ENCODE assay signal across 8 mouse cellular contexts in genomic region chr7:116132078-116132477, GRCm38 (mm10). TPM values are rescaled to one million over a fixed set of nuclear protein-coding genes. Genes with fewer than 3 reads are reported as not detected.
DNase-seq lines count a peak whose midpoint lies in the region; ATAC-seq lines count a peak whose summit lies in the region.

No protein-coding gene starts in this region.

- no peak overlapping the region for H3K4me2 ChIP-seq in hindbrain, embryonic 15.5 days

- peak overlapping the region; percentile 61; the same call in 1 of the 2 replicates for H3K27ac ChIP-seq in hindbrain, embryonic 15.5 days (replicated peaks)

- DNase-seq in cerebellum, postnatal 14 days: peak; percentile 93 to 96
- peak; percentile 81 for DNase-seq in gastrocnemius, adult 18-20 months (ENCODE audit: low spot score)
- peak; percentile 68 for DNase-seq in left cerebral cortex, adult 11 months (ENCODE audit: low spot score)
- peak; percentile 72 for DNase-seq in right cerebral cortex, postnatal 25 days

- WGBS in hindbrain, embryonic 15.5 days: 2% methylated on average over 5 of the region's 5 CpGs

- H3K4me3 ChIP-seq in hindbrain, embryonic 15.5 days: no peak overlapping the region

- H3K36me3 ChIP-seq in hindbrain, embryonic 15.5 days: no peaks in the 10 kb centered on the region

- peak; percentile 52 for ATAC-seq in activated CD4-positive, CD25-positive, alpha-beta regulatory T cell, adult 4 months
- 0 out of 2 replicates have a peak, but pooled peaks have one; percentile 43 for ATAC-seq in hindbrain, embryonic 15.5 days (ENCODE audit: low FRiP score, low read depth)
- ATAC-seq in megakaryocyte-erythroid progenitor cell, adult 5-6 weeks (replicated peaks; ENCODE audit: low FRiP score, low TSS enrichment, poor library complexity, severe bottlenecking): peak; percentile 72
- no peak; the same call in 1 of the 2 replicates for ATAC-seq in monocyte, adult 5-6 weeks (replicated peaks; ENCODE audit: insufficient number of reproducible peaks, low FRiP score, low TSS enrichment, poor library complexity, severe bottlenecking)

- no peaks in the 10 kb centered on the region for H3K27me3 ChIP-seq in hindbrain, embryonic 15.5 days

- H3K4me1 ChIP-seq in hindbrain, embryonic 15.5 days (replicated peaks): peaks cover 6% of the 10 kb centered on the region

- H3K9me3 ChIP-seq in hindbrain, embryonic 15.5 days: no peaks in the 10 kb centered on the region

- no peak overlapping the region for H3K9ac ChIP-seq in hindbrain, embryonic 15.5 days

RNA-seq across cellular contexts. Expression of gene Gm4353, which starts 47.6 kb away (rescaled TPM):
- polyA plus RNA-seq in activated CD4-positive, CD25-positive, alpha-beta regulatory T cell, adult 4 months (2017; shearing (Covaris generic)): 1 to 10 TPM in 1 of 2 experiments, under 1 TPM in 1; 0.82 to 1.3 TPM
- 1 to 10 TPM; 1.5 to 1.9 TPM for total RNA-seq in gastrocnemius, adult 18-20 months (2021)
- 1.0 and 1.2 TPM in 2 replicates for polyA plus RNA-seq in hindbrain, embryonic 15.5 days (2015; fragmentation: Nextera tagmentation; extraction: Ambion mirVana)
- 2.1 TPM in 1 of 2 replicates, not detected in the other for total RNA-seq in megakaryocyte-erythroid progenitor cell, adult 5-6 weeks (2014; fragmentation: Nextera tagmentation)
- total RNA-seq in megakaryocyte-erythroid progenitor cell, adult 5-6 weeks (2017): 1.3 and 4.0 TPM in 2 replicates
- total RNA-seq in monocyte, adult 5-6 weeks (2017): 0.67 to 1.2 TPM (median 0.75 TPM) in 3 replicates
